Mouse (Mus musculus) liver, embryonic 13.5 days (tissue): ENCODE results near the gene Brd7. TPM values are rescaled to one million over a fixed set of nuclear protein-coding genes. Genes with fewer than 3 reads are reported as not detected.

Experiments
- polyA plus RNA-seq: library from polyadenylated mRNA; unstranded; fragments of >200 nt; fragmentation: Nextera tagmentation; extraction: Ambion mirVana; gene quantifications from 2 replicates; pipeline ENCODE4 v1.2.1, GENCODE M21; 2015

Gene Brd7
- polyA plus RNA-seq, 1 experiment from 2014 or later, result 46.1 TPM

Other genes with a start within 250 kb of the Brd7 start
- gene Cnep1r1, start 243.4 kb downstream of the Brd7 start, polyA plus RNA-seq, result 27.2 and 30.6 TPM in 2 replicates
- gene Heatr3, start 224.3 kb downstream of the Brd7 start, polyA plus RNA-seq, result 33.4 and 36.5 TPM in 2 replicates
- gene Tent4b, start 163.0 kb downstream of the Brd7 start, polyA plus RNA-seq, result 4.0 and 4.3 TPM in 2 replicates
- 26.1 and 27.0 TPM in 2 replicates for gene Adcy7, start 89.8 kb downstream of the Brd7 start, polyA plus RNA-seq
- gene Nkd1, start 159.2 kb upstream of the Brd7 start, polyA plus RNA-seq, result 1.9 and 2.2 TPM in 2 replicates